Mouse (Mus musculus) embryonic facial prominence, embryonic 15.5 days (tissue): ENCODE measurements around the gene 1700061G19Rik. TPM values are rescaled to one million over a fixed set of nuclear protein-coding genes. Genes with fewer than 3 reads are reported as not detected.

Experiments used
- ATAC-seq: fragments of 200-750 bp; cut with Nextera tagmentation; 2 replicates; pipeline ENCODE4 v1.8.0; 2017; ENCODE audit warnings: low read depth, moderate TSS enrichment; ENCODE audit not compliant: insufficient number of reproducible peaks, low FRiP score, low TSS enrichment
- H3K27ac ChIP-seq: fragments of 300-500 bp; sonication (generic); replicated peaks from 2 replicates; pipeline ENCODE4 v1.5.1; 2015; ENCODE audit warnings: mild to moderate bottlenecking, inconsistent platforms
- H3K27me3 ChIP-seq: fragments of 300-500 bp; sonication (generic); 2 replicates; pipeline ENCODE4 v1.6.1; 2015; ENCODE audit warnings: inconsistent platforms
- H3K36me3 ChIP-seq: fragments of 300-500 bp; sonication (generic); 2 replicates; pipeline ENCODE4 v1.6.1; 2015; ENCODE audit warnings: mild to moderate bottlenecking, inconsistent platforms
- H3K4me1 ChIP-seq: fragments of 300-500 bp; sonication (generic); 2 replicates; pipeline ENCODE4 v1.6.1; 2015; ENCODE audit warnings: inconsistent platforms
- H3K4me2 ChIP-seq: fragments of 300-500 bp; sonication (generic); replicated peaks from 2 replicates; pipeline ENCODE4 v1.6.1; 2015; ENCODE audit warnings: mild to moderate bottlenecking, inconsistent platforms
- H3K4me3 ChIP-seq: fragments of 300-500 bp; sonication (generic); replicated peaks from 2 replicates; pipeline ENCODE4 v1.5.1; 2015; ENCODE audit warnings: mild to moderate bottlenecking, inconsistent platforms
- H3K9ac ChIP-seq: fragments of 300-500 bp; sonication (generic); 2 replicates; pipeline ENCODE4 v1.6.1; 2015; ENCODE audit warnings: inconsistent platforms
- H3K9me3 ChIP-seq: fragments of 300-500 bp; sonication (generic); replicated peaks from 2 replicates; pipeline ENCODE4 v1.6.1; 2016; ENCODE audit warnings: inconsistent platforms
- WGBS: fragments of 180-500 bp; shearing (Covaris S2); methylation state at CpG from one replicate; pipeline ENCODE4 v1.1.7; 2015; 5-methylcytosine and 5-hydroxymethylcytosine counted together
- polyA plus RNA-seq: library from polyadenylated mRNA; unstranded; fragments of >200 nt; fragmentation: Nextera tagmentation; extraction: Ambion mirVana; gene quantifications from 2 replicates; pipeline ENCODE4 v1.2.1, GENCODE M21; 2015

The 1700061G19Rik gene
- polyA plus RNA-seq, 1 experiment from 2014 or later: 0.27 TPM

DNA sequence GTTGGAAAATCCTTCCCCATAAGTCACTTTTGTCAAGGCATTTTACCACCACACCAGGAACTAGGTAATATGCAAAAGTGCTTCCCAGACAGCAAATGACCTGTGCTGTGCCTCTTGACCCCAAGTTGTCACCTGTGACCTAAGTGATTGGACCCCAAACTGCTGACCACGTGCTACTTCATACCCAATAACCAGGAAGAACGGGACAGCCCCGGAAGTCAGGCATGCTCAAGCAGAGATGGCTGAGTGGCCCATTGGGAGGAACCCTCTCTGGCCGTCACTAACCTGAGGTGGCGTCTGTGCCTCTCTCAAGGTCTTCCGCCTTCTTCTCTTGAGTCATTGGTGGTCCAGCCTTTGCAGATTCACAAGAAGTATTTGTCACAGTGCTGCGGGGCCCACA lies 2.8 kb upstream of the 1700061G19Rik start:
- Histone ChIP-seq H3K27me3 (no peaks in the 10 kb centered on the region), H3K27ac (no peak overlapping the region), H3K9me3 (no peaks in the 10 kb centered on the region), H3K4me3 (no peak overlapping the region), H3K9ac (no peak overlapping the region), H3K36me3 (no peaks in the 10 kb centered on the region), H3K4me2 (no peak overlapping the region), H3K4me1 (no peaks in the 10 kb centered on the region)
- WGBS: 81% methylated on average over 7 of the region's 7 CpGs
- no peak for ATAC-seq

- no peaks in the 10 kb centered on the region for H3K4me1 ChIP-seq
- no peak for ATAC-seq
- no peak within 1 kb of the TSS for H3K4me2 ChIP-seq
- WGBS: 73% methylated on average over 2 of the region's 2 CpGs
- no peak within 1 kb of the TSS for H3K4me3 ChIP-seq
- no peak within 1 kb of the TSS for H3K27ac ChIP-seq
- H3K9ac ChIP-seq: no peak within 1 kb of the TSS
- H3K27me3 ChIP-seq: no peaks in the 10 kb centered on the region
- H3K9me3 ChIP-seq: no peaks in the 10 kb centered on the region
- H3K36me3 ChIP-seq: no peaks in the 10 kb centered on the region
These were observed 1.0 kb upstream of the 1700061G19Rik start, which contains the start of gene Acsbg2 for GRCm38 (mm10) chr17:56874237-56874636. Gene Acsbg2 (minus strand): TSS chr17:56874447.

- H3K4me3 ChIP-seq: no peak overlapping the region
- ATAC-seq: 0 out of 2 replicates have a peak, but pooled peaks have one; percentile 36
- no peaks in the 10 kb centered on the region for H3K4me1 ChIP-seq
- no peaks in the 10 kb centered on the region for H3K36me3 ChIP-seq
- H3K4me2 ChIP-seq: no peak overlapping the region
- WGBS: 80% methylated on average over 3 of the region's 3 CpGs
- H3K27me3 ChIP-seq: no peaks in the 10 kb centered on the region
- H3K9ac ChIP-seq: no peak overlapping the region
- no peaks in the 10 kb centered on the region for H3K9me3 ChIP-seq
- H3K27ac ChIP-seq: no peak overlapping the region
These were observed 1.2 kb downstream of the 1700061G19Rik start for GRCm38 (mm10) chr17:56876465-56876864.

GRCm38 (mm10) chr17:56876981-56877380 lies 1.7 kb downstream of the 1700061G19Rik start:
- Histone ChIP-seq H3K36me3 (no peaks in the 10 kb centered on the region), H3K27ac (no peak overlapping the region), H3K9ac (no peak overlapping the region), H3K27me3 (no peaks in the 10 kb centered on the region), H3K4me3 (no peak overlapping the region), H3K4me1 (no peaks in the 10 kb centered on the region), H3K9me3 (no peaks in the 10 kb centered on the region), H3K4me2 (no peak overlapping the region)
- 41% methylated on average over 8 of the region's 8 CpGs for WGBS
- no peak for ATAC-seq

DNA sequence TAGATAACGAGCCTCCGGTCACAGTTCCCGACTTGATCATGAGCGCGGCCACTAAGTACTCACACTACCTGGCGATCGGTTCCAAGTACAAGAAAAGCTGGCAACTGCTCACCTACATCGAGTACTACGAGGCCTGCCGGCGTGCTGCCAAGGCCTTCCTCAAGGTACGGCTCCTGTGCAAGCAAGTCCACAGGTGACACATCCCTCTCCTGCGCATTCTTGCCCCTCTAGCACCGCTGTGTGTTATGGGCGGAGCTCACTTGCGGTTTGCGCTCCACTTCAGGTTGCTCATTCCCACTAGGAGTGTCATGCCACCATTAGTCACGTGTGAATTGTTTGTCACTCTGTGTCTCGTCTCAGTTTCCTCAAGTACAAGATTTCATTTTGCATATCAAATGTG lies 2.1 kb downstream of the 1700061G19Rik start:
- H3K27me3 ChIP-seq: no peaks in the 10 kb centered on the region
- H3K36me3 ChIP-seq: no peaks in the 10 kb centered on the region
- no peak for ATAC-seq
- no peaks in the 10 kb centered on the region for H3K4me1 ChIP-seq
- no peak overlapping the region for H3K9ac ChIP-seq
- no peaks in the 10 kb centered on the region for H3K9me3 ChIP-seq
- H3K27ac ChIP-seq: no peak overlapping the region
- H3K4me2 ChIP-seq: no peak overlapping the region
- 87% methylated on average over 19 of the region's 19 CpGs for WGBS
- no peak overlapping the region for H3K4me3 ChIP-seq

DNA sequence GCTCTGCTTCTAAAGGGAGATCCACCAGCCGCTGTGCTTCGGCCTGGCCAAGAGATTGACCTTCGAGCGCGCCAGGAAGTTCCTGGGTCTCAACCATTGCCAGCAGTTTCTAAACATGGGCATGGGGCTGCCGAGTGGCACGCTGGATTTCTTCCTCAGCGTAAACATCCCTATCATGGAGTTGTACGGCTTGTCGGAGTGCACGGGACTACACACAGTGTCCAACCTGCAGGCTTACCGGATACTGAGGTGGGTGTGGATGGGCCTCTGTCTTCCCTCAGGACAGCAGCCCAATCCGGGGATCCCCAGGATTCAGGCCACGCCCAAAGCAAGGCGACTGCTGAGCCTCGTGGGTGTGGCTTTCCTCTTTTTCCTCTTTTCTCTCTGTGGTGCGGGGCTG lies 8.3 kb downstream of the 1700061G19Rik start:
- 0 out of 2 replicates have a peak overlapping the region, but pooled peaks have one; percentile 1 for H3K4me3 ChIP-seq
- no peak overlapping the region for H3K27ac ChIP-seq
- no peaks in the 10 kb centered on the region for H3K36me3 ChIP-seq
- H3K9me3 ChIP-seq: no peaks in the 10 kb centered on the region
- H3K9ac ChIP-seq: no peak overlapping the region
- WGBS: 54% methylated on average over 17 of the region's 17 CpGs
- H3K4me1 ChIP-seq: no peaks in the 10 kb centered on the region
- H3K4me2 ChIP-seq: peak overlapping the region; percentile 21
- no peaks in the 10 kb centered on the region for H3K27me3 ChIP-seq
- ATAC-seq: no peak

DNA sequence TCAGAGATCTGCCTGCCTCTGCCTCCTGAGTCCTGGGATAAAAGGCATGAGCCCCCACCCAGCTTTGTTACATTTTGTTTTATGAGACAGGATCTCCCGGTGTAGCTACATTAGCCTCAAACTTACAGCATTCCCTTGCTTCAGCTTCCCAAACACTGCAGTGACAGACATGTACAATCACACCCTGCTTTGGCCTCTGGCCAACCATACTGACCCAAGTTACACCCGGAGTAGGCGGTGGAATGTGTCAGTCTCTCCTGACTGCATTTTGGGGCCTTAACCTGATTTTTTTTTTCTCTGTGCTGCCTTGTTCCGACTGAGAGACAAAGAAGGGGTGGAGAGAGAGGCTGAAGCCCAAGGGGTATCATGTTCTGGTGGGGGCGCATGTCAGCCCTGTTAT lies 9.1 kb downstream of the 1700061G19Rik start:
- Histone ChIP-seq H3K27me3 (no peaks in the 10 kb centered on the region), H3K4me2 (no peak overlapping the region), H3K27ac (no peak overlapping the region), H3K9ac (no peak overlapping the region), H3K9me3 (no peaks in the 10 kb centered on the region), H3K36me3 (no peaks in the 10 kb centered on the region), H3K4me1 (no peaks in the 10 kb centered on the region), H3K4me3 (no peak overlapping the region)
- ATAC-seq: no peak
- WGBS: 66% methylated on average over 5 of the region's 5 CpGs

- Histone ChIP-seq H3K4me1 (no peaks in the 10 kb centered on the region), H3K27me3 (no peaks in the 10 kb centered on the region), H3K4me2 (no peak overlapping the region), H3K9me3 (no peaks in the 10 kb centered on the region), H3K4me3 (no peak overlapping the region), H3K36me3 (0 out of 2 replicates have a peak, but pooled peaks cover under 1% of the 10 kb centered on the region), H3K9ac (no peak overlapping the region), H3K27ac (no peak overlapping the region)
- no peak for ATAC-seq
- 89% methylated on average over 17 of the region's 17 CpGs for WGBS
These were observed 9.5 kb downstream of the 1700061G19Rik start for GRCm38 (mm10) chr17:56884809-56885208.

GRCm38 (mm10) chr17:56888050-56888449 lies 12.8 kb downstream of the 1700061G19Rik start:
- Histone ChIP-seq H3K4me1 (no peaks in the 10 kb centered on the region), H3K9ac (no peak overlapping the region), H3K4me2 (no peak overlapping the region), H3K27ac (no peak overlapping the region), H3K9me3 (no peaks in the 10 kb centered on the region), H3K27me3 (no peaks in the 10 kb centered on the region), H3K36me3 (peaks cover 27% of the 10 kb centered on the region), H3K4me3 (no peak overlapping the region)
- ATAC-seq: no peak; the same call in 1 of the 2 replicates
- WGBS: 95% methylated on average over 3 of the region's 3 CpGs

GRCm38 (mm10) chr17:56890018-56890417 lies 14.7 kb downstream of the 1700061G19Rik start:
- peaks cover 46% of the 10 kb centered on the region for H3K36me3 ChIP-seq
- H3K4me2 ChIP-seq: no peak overlapping the region
- ATAC-seq: no peak
- no peaks in the 10 kb centered on the region for H3K27me3 ChIP-seq
- H3K27ac ChIP-seq: no peak overlapping the region
- 96% methylated on average over 2 of the region's 2 CpGs for WGBS
- H3K4me3 ChIP-seq: no peak overlapping the region
- H3K9ac ChIP-seq: no peak overlapping the region
- H3K4me1 ChIP-seq: no peaks in the 10 kb centered on the region
- no peaks in the 10 kb centered on the region for H3K9me3 ChIP-seq

GRCm38 (mm10) chr17:56895368-56895918 lies 20.2 kb downstream of the 1700061G19Rik start:
- WGBS: 93% methylated on average over 9 of the region's 9 CpGs
- Histone ChIP-seq H3K27me3 (no peaks in the 10 kb centered on the region), H3K9ac (no peak overlapping the region), H3K4me1 (no peaks in the 10 kb centered on the region), H3K4me3 (no peak overlapping the region), H3K9me3 (no peaks in the 10 kb centered on the region), H3K36me3 (peaks cover 88% of the 10 kb centered on the region), H3K4me2 (no peak overlapping the region), H3K27ac (no peak overlapping the region)
- ATAC-seq: no peak

GRCm38 (mm10) chr17:56896513-56897129 lies 21.3 kb downstream of the 1700061G19Rik start:
- WGBS: 89% methylated on average over 6 of the region's 6 CpGs
- peaks cover 92% of the 10 kb centered on the region for H3K36me3 ChIP-seq
- ATAC-seq: no peak
- H3K27me3 ChIP-seq: no peaks in the 10 kb centered on the region
- no peaks in the 10 kb centered on the region for H3K4me1 ChIP-seq
- no peak overlapping the region for H3K4me2 ChIP-seq
- no peak overlapping the region for H3K27ac ChIP-seq
- H3K4me3 ChIP-seq: no peak overlapping the region
- no peak overlapping the region for H3K9ac ChIP-seq
- H3K9me3 ChIP-seq: no peaks in the 10 kb centered on the region
